Mouse (Mus musculus): ENCODE measurements at regions not wholly inside any gene's neighbourhood (a gene's known extent, or its start where the extent isn't known, plus 50 kb on each side); places are given as distances from the start of the nearest gene placed in this dataset.

DNA sequence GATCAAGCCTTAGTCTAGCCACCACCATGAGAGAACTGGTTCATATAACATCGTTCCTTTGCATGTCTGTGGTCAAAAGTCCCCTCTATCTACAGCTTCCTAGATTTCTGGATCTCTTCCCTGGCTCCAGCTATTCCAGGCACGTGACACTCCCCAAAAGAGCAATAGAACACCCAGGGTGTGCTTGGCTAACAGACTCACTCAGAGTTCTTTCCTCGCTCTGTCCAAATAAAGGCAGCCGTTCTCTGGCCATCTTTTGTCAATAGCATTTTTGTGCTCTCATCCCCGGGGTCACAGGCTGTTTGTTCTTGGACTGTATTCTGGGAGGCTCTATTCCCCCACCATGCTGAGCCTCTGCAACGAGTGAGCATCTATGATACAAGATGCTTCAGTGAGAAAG is 87.3 kb upstream of the Nckap5 start:
- Histone ChIP-seq H3K27me3 (ENCODE audit: insufficient read depth, low read length) (no peaks in the 10 kb centered on the region), H3K4me2 (ENCODE audit: low read length) (no peak overlapping the region), H3K4me1 (replicated peaks; ENCODE audit: insufficient read depth, low read length) (no peaks in the 10 kb centered on the region), H3K9me3 (replicated peaks; ENCODE audit: low read length) (no peaks in the 10 kb centered on the region), H3K4me3 (replicated peaks; ENCODE audit: low read depth, low read length) (no peak overlapping the region), H3K27ac (no peak overlapping the region), H3K9ac (ENCODE audit: low read depth, low read length) (no peak overlapping the region), H3K36me3 (ENCODE audit: insufficient read depth, low read length) (no peaks in the 10 kb centered on the region)
- WGBS: 60% methylated on average over 6 of the region's 6 CpGs
- TF ChIP-seq CTCF (IDR thresholded peaks at IDR 0.05; ENCODE audit: low read depth): no peak
- peak; percentile 33 for DNase-seq (ENCODE audit: low spot score)
- no peak for ATAC-seq (replicated peaks; ENCODE audit: low FRiP score, low read depth)

DNA sequence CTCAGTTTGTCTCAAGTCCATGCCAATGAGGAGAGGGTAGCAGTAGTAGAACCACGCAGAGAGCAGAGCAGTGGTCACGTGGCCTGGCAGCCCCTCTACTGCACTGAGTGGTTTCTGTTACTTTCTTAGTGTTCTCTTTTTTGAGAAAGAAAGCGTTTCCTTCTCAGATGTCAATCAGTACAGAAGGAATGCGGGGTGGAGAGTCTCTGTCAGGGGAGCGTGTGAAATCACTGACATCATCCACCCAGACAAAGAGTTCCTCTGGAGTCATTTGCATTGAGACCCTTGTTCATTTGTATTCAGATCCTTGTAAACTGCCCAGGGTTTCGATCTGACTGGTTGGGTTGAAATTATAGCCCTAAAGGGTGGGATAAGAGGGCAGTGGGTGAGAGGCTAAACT is 85.8 kb upstream of the Nckap5 start:
- no peak overlapping the region for H3K4me3 ChIP-seq (replicated peaks; ENCODE audit: low read depth, low read length)
- no peak for TF ChIP-seq CTCF (IDR thresholded peaks at IDR 0.05; ENCODE audit: low read depth)
- WGBS: 78% methylated on average over 6 of the region's 6 CpGs
- no peak overlapping the region for H3K27ac ChIP-seq
- H3K9ac ChIP-seq (ENCODE audit: low read depth, low read length): no peak overlapping the region
- no peaks in the 10 kb centered on the region for H3K27me3 ChIP-seq (ENCODE audit: insufficient read depth, low read length)
- DNase-seq (ENCODE audit: low spot score): no peak
- no peaks in the 10 kb centered on the region for H3K4me1 ChIP-seq (replicated peaks; ENCODE audit: insufficient read depth, low read length)
- no peaks in the 10 kb centered on the region for H3K36me3 ChIP-seq (ENCODE audit: insufficient read depth, low read length)
- ATAC-seq (replicated peaks; ENCODE audit: low FRiP score, low read depth): no peak
- H3K9me3 ChIP-seq (replicated peaks; ENCODE audit: low read length): no peaks in the 10 kb centered on the region
- no peak overlapping the region for H3K4me2 ChIP-seq (ENCODE audit: low read length)

DNA sequence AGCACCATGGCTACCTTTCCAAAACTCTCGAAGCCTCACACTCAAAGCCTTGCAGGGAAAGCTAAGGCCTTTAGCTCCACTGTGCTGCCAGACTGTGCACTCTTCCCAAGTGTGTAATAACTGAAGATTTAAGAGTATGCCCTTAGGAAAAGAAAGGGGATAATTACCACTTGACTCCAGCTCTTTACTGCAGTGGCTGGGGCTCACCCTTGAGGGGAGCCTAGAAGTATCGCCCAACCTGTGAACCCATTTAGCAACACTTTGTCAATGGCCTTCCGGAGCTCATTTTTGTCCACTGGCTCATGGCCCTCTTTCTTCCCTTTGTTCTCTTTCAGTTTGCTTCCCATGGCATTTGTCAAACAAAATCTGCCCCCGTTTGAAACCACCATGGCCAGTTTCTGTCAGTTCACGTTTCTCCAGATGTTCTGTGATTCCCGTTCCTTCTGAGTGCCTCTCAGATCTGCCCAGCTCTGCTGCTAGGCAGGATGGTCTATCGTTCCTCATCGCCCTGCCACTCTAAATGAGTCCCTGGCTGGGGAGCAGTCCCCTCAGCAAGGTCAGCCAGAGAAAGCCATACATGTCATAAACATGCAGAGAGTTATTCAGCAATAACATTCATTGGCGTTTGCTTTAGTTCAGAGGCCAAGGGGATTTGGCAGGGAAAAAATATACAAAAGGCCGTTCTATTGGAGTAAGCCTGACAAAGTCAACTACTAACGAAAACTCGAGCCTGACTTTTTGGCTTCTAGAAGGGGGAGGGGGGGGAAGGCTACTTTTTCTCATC is 80.9 kb upstream of the Nckap5 start:
- no peak for TF ChIP-seq CTCF (IDR thresholded peaks at IDR 0.05; ENCODE audit: low read depth)
- no peak for ATAC-seq (replicated peaks; ENCODE audit: low FRiP score, low read depth)

DNA sequence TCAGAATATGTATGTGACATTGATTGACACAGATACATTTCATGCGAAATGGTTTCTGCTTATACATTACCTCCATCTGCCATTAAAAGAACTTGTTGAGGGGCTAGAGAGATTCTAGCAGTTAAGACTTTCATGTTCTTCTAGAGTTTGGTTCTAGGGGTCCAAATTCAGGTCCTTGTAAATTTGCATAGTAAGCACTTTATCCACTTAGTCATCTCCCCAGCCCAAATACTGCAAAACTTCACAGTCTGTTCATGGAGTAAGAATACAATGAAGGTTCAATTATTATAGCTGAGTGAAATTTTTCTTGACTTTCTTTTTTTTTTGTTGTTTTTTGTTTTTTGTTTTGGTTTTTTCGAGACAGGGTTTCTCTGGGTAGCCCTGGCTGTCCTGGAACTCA is 76.8 kb upstream of the Nckap5 start:
- H3K36me3 ChIP-seq (ENCODE audit: insufficient read depth, low read length): no peaks in the 10 kb centered on the region
- no peak overlapping the region for H3K9ac ChIP-seq (ENCODE audit: low read depth, low read length)
- no peak for TF ChIP-seq CTCF (IDR thresholded peaks at IDR 0.05; ENCODE audit: low read depth)
- no peak overlapping the region for H3K4me3 ChIP-seq (replicated peaks; ENCODE audit: low read depth, low read length)
- H3K4me1 ChIP-seq (replicated peaks; ENCODE audit: insufficient read depth, low read length): no peaks in the 10 kb centered on the region
- no peak overlapping the region for H3K4me2 ChIP-seq (ENCODE audit: low read length)
- H3K27ac ChIP-seq: no peak overlapping the region
- H3K27me3 ChIP-seq (ENCODE audit: insufficient read depth, low read length): no peaks in the 10 kb centered on the region
- DNase-seq (ENCODE audit: low spot score): no peak
- no peak for ATAC-seq (replicated peaks; ENCODE audit: low FRiP score, low read depth)
- 81% methylated on average over 2 of the region's 2 CpGs for WGBS
- no peaks in the 10 kb centered on the region for H3K9me3 ChIP-seq (replicated peaks; ENCODE audit: low read length)

More for the DNA sequence above, 80.9 kb upstream of the Nckap5 start:
- Histone ChIP-seq H3K27ac (no peak overlapping the region), H3K4me2 (ENCODE audit: low read length) (no peak overlapping the region), H3K9ac (ENCODE audit: low read depth, low read length) (no peak overlapping the region), H3K36me3 (ENCODE audit: insufficient read depth, low read length) (no peaks in the 10 kb centered on the region), H3K4me3 (replicated peaks; ENCODE audit: low read depth, low read length) (no peak overlapping the region), H3K9me3 (replicated peaks; ENCODE audit: low read length) (no peaks in the 10 kb centered on the region), H3K27me3 (ENCODE audit: insufficient read depth, low read length) (no peaks in the 10 kb centered on the region), H3K4me1 (replicated peaks; ENCODE audit: insufficient read depth, low read length) (no peaks in the 10 kb centered on the region)
- 40% methylated on average over 12 of the region's 12 CpGs for WGBS
- peak; percentile 43 for DNase-seq (ENCODE audit: low spot score)

DNA sequence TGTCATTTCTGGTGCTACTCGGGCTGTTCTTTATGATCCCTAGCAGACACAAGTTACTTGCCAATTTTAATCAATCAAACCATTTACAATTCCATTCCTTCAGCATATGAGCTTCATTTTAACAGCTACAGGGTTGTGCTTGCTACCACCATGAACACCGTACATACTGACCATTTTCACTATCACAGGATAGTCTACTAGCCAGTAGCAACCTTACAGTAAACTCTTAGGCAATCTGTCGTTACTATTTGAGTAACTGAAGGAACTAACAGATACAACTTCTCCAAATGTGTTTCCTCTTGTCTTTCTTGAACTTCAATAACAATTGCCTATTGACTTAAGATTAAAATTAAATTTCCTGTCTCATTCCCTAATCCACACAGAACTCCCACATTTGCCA is 67.9 kb upstream of the Nckap5 start:
- no peak for TF ChIP-seq CTCF (IDR thresholded peaks at IDR 0.05; ENCODE audit: low read depth)
- Histone ChIP-seq H3K4me1 (replicated peaks; ENCODE audit: insufficient read depth, low read length) (no peaks in the 10 kb centered on the region), H3K4me2 (ENCODE audit: low read length) (no peak overlapping the region), H3K9ac (ENCODE audit: low read depth, low read length) (no peak overlapping the region), H3K27me3 (ENCODE audit: insufficient read depth, low read length) (no peaks in the 10 kb centered on the region), H3K36me3 (ENCODE audit: insufficient read depth, low read length) (no peaks in the 10 kb centered on the region), H3K27ac (no peak overlapping the region), H3K4me3 (replicated peaks; ENCODE audit: low read depth, low read length) (no peak overlapping the region), H3K9me3 (replicated peaks; ENCODE audit: low read length) (no peaks in the 10 kb centered on the region)
- ATAC-seq (replicated peaks; ENCODE audit: low FRiP score, low read depth): no peak
- 83% methylated on average over 3 of the region's 3 CpGs for WGBS
- no peak for DNase-seq (ENCODE audit: low spot score)

DNA sequence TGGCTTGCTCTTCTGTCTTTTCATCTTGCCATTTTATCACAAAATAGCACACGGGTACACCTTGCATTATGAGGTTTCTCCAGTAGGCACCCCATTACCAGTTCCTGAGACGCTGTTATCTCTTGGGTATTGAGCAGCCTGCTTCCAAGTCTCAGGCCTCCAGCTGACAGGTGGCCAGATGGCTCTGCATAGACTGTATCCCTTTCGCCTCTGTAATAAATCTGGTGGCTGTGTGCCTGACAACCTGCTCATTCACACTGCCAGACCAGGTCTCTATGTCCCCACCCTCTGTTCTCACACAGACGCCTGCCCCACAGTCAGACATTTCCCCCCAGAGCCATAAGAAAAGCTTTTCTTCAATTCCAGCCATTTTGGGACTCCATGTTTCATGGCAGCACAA is 66.3 kb upstream of the Nckap5 start:
- no peaks in the 10 kb centered on the region for H3K4me1 ChIP-seq (replicated peaks; ENCODE audit: insufficient read depth, low read length)
- TF ChIP-seq CTCF (IDR thresholded peaks at IDR 0.05; ENCODE audit: low read depth): no peak
- no peaks in the 10 kb centered on the region for H3K9me3 ChIP-seq (replicated peaks; ENCODE audit: low read length)
- H3K27me3 ChIP-seq (ENCODE audit: insufficient read depth, low read length): no peaks in the 10 kb centered on the region
- no peaks in the 10 kb centered on the region for H3K36me3 ChIP-seq (ENCODE audit: insufficient read depth, low read length)
- WGBS: 63% methylated on average over 4 of the region's 4 CpGs
- no peak for ATAC-seq (replicated peaks; ENCODE audit: low FRiP score, low read depth)
- no peak overlapping the region for H3K27ac ChIP-seq
- no peak overlapping the region for H3K4me2 ChIP-seq (ENCODE audit: low read length)
- DNase-seq (ENCODE audit: low spot score): no peak
- no peak overlapping the region for H3K4me3 ChIP-seq (replicated peaks; ENCODE audit: low read depth, low read length)
- H3K9ac ChIP-seq (ENCODE audit: low read depth, low read length): no peak overlapping the region

DNA sequence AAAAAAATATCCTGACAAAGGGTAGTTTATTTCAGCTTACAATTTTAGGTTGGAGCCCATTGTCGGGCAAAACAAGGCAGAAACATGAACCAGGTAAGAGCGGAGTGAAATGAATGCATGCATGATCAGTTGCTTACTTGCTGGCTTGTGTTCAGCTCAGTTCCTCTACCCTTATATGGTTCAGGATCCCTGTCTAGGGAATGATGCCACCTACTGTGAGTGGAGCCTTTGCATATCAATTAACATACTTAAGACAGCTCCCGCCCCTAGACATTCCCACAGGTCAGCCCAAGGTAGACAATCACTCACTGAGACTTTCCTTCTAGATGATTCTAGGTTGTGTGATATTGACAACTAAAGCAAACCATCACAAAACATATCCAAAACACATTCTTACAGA is 50.2 kb upstream of the Nckap5 start:
- no peak for DNase-seq (ENCODE audit: low spot score)
- Histone ChIP-seq H3K4me1 (replicated peaks; ENCODE audit: insufficient read depth, low read length) (no peaks in the 10 kb centered on the region), H3K36me3 (ENCODE audit: insufficient read depth, low read length) (no peaks in the 10 kb centered on the region), H3K27me3 (ENCODE audit: insufficient read depth, low read length) (no peaks in the 10 kb centered on the region), H3K27ac (no peak overlapping the region), H3K4me3 (replicated peaks; ENCODE audit: low read depth, low read length) (no peak overlapping the region), H3K9ac (ENCODE audit: low read depth, low read length) (no peak overlapping the region), H3K4me2 (ENCODE audit: low read length) (no peak overlapping the region), H3K9me3 (replicated peaks; ENCODE audit: low read length) (no peaks in the 10 kb centered on the region)
- ATAC-seq (replicated peaks; ENCODE audit: low FRiP score, low read depth): no peak
- no peak for TF ChIP-seq CTCF (IDR thresholded peaks at IDR 0.05; ENCODE audit: low read depth)
- 93% methylated on average over 3 of the region's 3 CpGs for WGBS

Measured in kidney, postnatal 0 days (tissue).